Mouse (Mus musculus) lung, embryonic 14.5 days (tissue): ENCODE data around the gene Slc12a1. TPM values are rescaled to one million over a fixed set of nuclear protein-coding genes. Genes with fewer than 3 reads are reported as not detected.

Experiments
- ATAC-seq: fragments of 200-750 bp; cut with Nextera tagmentation; 2 replicates; pipeline ENCODE4 v1.8.0; 2017; ENCODE audit warnings: mild to moderate bottlenecking, moderate TSS enrichment, moderate library complexity; ENCODE audit not compliant: insufficient read depth
- DNase-seq: peaks from one replicate; pipeline ENCODE4 v3.0.0-alpha.2; 2015
- H3K27ac ChIP-seq: fragments of 300-500 bp; sonication (generic); 2 replicates; pipeline ENCODE4 v1.5.1; 2014; ENCODE audit warnings: low read depth, mild to moderate bottlenecking, moderate library complexity
- H3K27me3 ChIP-seq: fragments of 300-500 bp; sonication (generic); 2 replicates; pipeline ENCODE4 v1.6.1; 2014; ENCODE audit warnings: low read length, control low read depth; ENCODE audit not compliant: insufficient read depth
- H3K36me3 ChIP-seq: fragments of 300-500 bp; sonication (generic); 2 replicates; pipeline ENCODE4 v1.6.1; 2014; ENCODE audit warnings: control low read depth; ENCODE audit not compliant: insufficient read depth
- H3K4me1 ChIP-seq: fragments of 300-500 bp; sonication (generic); 2 replicates; pipeline ENCODE4 v1.6.1; 2014; ENCODE audit warnings: antibody characterized with exemption, control low read depth; ENCODE audit not compliant: insufficient read depth
- H3K4me2 ChIP-seq: fragments of 300-500 bp; sonication (generic); 2 replicates; pipeline ENCODE4 v1.6.1; 2014; ENCODE audit warnings: mild to moderate bottlenecking
- H3K4me3 ChIP-seq: fragments of 300-500 bp; sonication (generic); 2 replicates; pipeline ENCODE4 v1.5.1; 2014; ENCODE audit warnings: low read depth, low read length
- H3K9ac ChIP-seq: fragments of 300-500 bp; sonication (generic); 2 replicates; pipeline ENCODE4 v1.6.1; 2014
- H3K9me3 ChIP-seq: fragments of 300-500 bp; sonication (generic); 2 replicates; pipeline ENCODE4 v1.6.1; 2016; ENCODE audit warnings: low read depth, low read length, control low read depth
- CTCF ChIP-seq: IDR thresholded peaks from 2 replicates; pipeline ENCODE4 v1.5.1; 2016; ENCODE audit warnings: antibody characterized with exemption, low read depth
- WGBS: fragments of 180-500 bp; shearing (Covaris S2); extraction: QIAGEN DNeasy Blood & Tissue Kit; methylation state at CpG from one replicate; pipeline ENCODE4 v1.1.7; 2014; 5-methylcytosine and 5-hydroxymethylcytosine counted together
- polyA plus RNA-seq: library from polyadenylated mRNA; unstranded; fragments of >200 nt; fragmentation: Nextera tagmentation; extraction: Ambion mirVana; gene quantifications from 2 replicates; pipeline ENCODE4 v1.2.1, GENCODE M21; 2014

Gene Slc12a1
- polyA plus RNA-seq, 1 experiment from 2014 or later, result not detected

DNA sequence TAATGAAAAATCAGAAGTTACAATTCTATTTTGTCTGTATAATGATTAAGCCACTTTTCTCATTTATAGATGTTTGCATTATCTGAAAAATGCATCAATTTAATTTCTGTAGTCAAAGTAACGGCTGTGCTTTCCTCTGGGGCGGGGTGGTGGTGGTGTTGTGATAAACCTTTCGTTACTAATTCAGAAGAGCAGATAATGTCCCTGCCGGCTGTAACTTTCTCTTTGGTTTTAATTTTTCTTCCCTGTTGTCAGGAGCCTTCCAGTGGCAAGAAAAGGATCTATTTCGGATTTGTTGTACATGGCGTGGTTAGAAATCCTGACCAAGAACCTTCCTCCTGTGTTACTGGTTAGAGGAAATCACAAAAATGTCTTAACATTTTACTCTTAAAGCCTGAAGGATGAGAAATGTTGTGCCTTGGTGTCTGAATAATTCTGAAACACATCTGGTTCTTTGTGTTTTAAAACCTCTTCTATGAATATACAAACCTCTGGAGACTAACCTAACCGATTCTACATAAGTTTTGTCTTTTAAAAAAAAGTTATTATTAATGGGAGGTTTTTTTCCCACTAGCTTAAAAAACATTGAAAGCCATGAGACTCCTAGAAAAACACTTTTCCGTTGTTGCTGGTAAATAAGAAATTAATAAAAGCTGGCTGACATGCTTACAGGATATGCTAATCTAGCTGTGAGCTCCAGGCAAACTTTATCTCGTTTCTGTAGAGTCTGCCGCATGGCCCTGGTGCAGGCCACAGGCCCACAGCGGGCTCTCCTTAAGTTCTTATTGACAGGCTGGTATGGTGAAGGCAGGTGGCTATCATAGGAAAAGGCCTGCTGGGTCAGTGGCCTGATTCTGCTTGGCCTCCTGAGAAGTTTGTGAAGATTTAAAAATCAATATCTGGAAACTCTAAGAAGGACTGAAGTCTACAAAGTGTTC is 76.4 kb downstream of the Slc12a1 start:
- H3K9ac ChIP-seq, result no peak overlapping the region
- ATAC-seq (no peak), DNase-seq (no peak)
- no peak overlapping the region for H3K4me3 ChIP-seq
- no peak overlapping the region for H3K27ac ChIP-seq
- no peaks in the 10 kb centered on the region for H3K9me3 ChIP-seq
- no peak for TF ChIP-seq CTCF
- no peaks in the 10 kb centered on the region for H3K4me1 ChIP-seq
- H3K4me2 ChIP-seq, result no peak overlapping the region
- H3K27me3 ChIP-seq, result no peaks in the 10 kb centered on the region
- no peaks in the 10 kb centered on the region for H3K36me3 ChIP-seq
- 70% methylated on average over 11 of the region's 11 CpGs for WGBS

DNA sequence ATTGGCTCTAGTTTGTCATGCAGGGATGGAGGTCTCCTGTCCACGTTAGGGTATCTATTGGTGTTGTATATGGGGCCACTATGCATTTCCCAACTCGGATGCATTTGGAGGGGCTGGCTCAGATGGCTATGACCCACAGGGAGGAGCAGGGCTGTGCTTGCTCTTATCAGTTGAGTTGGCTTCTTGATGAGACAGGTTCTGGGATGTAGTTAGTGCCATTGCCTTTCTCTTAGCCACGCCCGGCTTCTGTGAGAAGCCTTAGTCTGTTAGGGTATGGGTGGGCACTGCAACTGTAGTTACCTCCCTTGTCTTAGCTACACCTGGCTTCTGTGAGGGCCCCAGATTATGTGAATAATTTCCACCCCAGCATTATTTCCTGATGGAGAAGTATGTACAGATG is 79.9 kb downstream of the Slc12a1 start:
- ATAC-seq (no peak), DNase-seq (no peak)
- Histone ChIP-seq H3K36me3 (no peaks in the 10 kb centered on the region), H3K4me1 (no peaks in the 10 kb centered on the region), H3K4me2 (no peak overlapping the region), H3K27ac (no peak overlapping the region), H3K4me3 (no peak overlapping the region), H3K27me3 (no peaks in the 10 kb centered on the region), H3K9me3 (no peaks in the 10 kb centered on the region), H3K9ac (no peak overlapping the region)
- no peak for TF ChIP-seq CTCF
- 76% methylated on average over 4 of the region's 4 CpGs for WGBS

DNA sequence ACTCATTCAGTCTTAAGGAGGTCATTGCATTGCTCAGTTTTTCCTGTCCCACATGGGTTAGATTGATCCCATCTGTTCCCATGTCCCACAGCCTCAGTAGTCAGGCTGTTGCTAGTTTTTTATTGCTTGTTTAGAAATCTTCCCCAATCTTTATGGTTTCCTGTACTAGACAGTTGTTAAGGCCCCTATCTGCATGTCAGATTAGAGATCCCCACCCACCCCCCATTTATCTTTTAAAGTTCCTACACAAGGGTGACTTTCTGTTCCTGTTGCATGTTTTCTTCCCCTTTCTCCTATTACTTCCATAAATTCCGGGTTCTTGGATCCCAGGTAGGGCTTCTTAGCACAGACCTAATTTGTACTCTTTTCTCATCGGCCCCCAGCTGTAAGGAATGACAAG is 81.2 kb downstream of the Slc12a1 start:
- Histone ChIP-seq H3K27ac (no peak overlapping the region), H3K4me1 (no peaks in the 10 kb centered on the region), H3K27me3 (no peaks in the 10 kb centered on the region), H3K9me3 (no peaks in the 10 kb centered on the region), H3K4me2 (no peak overlapping the region), H3K4me3 (no peak overlapping the region), H3K9ac (no peak overlapping the region), H3K36me3 (no peaks in the 10 kb centered on the region)
- DNase-seq (no peak), ATAC-seq (no peak)
- TF ChIP-seq CTCF, result no peak
- 86% methylated on average over 2 of the region's 2 CpGs for WGBS

DNA sequence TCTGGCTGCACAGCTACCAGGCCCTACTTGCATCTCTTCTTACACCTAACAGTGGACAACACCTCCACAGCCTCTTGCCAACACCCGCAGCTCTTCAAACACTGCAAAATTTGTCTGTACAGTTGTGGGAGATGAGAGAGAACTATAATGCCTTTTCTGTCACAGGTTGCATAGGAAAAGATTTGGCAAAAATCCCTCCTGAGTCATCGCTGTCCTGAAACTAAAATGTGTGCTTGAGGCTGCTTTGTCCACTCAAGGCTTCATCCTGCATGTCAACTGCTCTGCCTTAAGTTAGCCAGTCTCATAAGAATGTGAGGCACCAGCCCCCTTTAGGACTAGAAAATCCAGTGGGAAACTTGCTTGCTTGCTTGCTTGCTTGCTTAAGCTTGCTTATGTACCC is 81.7 kb downstream of the Slc12a1 start:
- no peak overlapping the region for H3K9ac ChIP-seq
- no peak for TF ChIP-seq CTCF
- 81% methylated on average over 2 of the region's 2 CpGs for WGBS
- H3K27ac ChIP-seq, result no peak overlapping the region
- DNase-seq, result no peak
- no peak for ATAC-seq
- H3K4me3 ChIP-seq, result no peak overlapping the region
- no peaks in the 10 kb centered on the region for H3K9me3 ChIP-seq
- H3K4me2 ChIP-seq, result no peak overlapping the region
- H3K36me3 ChIP-seq, result no peaks in the 10 kb centered on the region
- H3K4me1 ChIP-seq, result no peaks in the 10 kb centered on the region
- H3K27me3 ChIP-seq, result no peaks in the 10 kb centered on the region

DNA sequence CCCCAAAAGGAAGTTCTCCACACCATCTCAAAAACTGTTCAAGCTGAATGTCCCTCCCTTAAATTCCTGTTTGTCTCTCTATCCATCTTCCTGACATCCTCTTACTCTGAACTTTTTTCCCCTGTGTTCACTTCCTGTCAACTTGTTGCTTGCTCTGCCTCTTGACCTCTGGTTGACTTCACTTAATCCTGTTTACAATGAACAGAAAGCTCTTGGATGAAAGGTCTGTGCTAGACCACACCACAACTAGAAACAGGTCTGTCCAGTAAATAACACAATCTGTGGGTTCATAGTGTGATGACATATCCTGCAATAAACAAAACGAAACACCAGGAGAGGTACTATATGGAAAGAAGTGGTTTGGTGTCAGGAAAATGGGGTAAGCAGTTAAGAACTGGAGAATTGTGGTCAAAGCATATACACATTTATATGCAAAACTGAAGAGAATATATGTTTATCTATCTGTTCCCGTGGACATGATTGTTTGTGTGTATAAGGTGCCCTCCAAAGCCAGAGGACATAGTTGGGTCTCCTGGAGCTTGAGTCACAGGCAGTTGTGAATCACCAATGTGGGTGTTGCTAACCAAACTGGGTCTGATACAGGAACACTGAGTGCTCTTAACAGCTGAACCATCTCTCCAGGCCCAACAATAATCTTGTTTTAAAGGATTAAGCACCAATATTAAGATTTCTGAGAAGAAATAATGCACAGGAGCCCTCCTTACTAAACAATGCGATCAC is 93.4 kb downstream of the Slc12a1 start:
- TF ChIP-seq CTCF, result no peak
- DNase-seq (peak; percentile 37), ATAC-seq (no peak)
- Histone ChIP-seq H3K9ac (no peak overlapping the region), H3K4me2 (no peak overlapping the region; the same call in 1 of the 2 replicates), H3K36me3 (peaks cover 11% of the 10 kb centered on the region), H3K27ac (no peak overlapping the region), H3K9me3 (no peaks in the 10 kb centered on the region), H3K4me3 (no peak overlapping the region), H3K27me3 (no peaks in the 10 kb centered on the region), H3K4me1 (0 out of 2 replicates have a peak, but pooled peaks cover 7% of the 10 kb centered on the region)
- 77% methylated on average over 3 of the region's 3 CpGs for WGBS

DNA sequence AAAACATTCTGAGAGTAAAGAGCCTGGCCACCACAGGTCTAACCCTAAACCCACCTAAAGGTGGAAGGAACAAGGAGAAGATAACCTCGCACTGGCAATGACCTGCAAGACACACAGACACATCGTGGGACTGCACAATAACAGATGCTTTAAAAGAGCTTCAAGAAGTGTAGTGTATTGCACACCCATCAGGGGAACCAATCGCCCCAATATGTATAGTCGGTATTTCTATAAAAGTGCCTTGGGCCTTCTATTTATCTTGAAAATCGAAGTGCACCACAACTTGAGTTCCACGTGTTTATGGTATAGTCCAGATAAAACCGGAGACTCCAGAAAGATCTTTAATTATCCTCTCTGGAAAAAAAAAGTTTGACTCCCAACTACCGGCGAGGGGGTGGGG is 94.4 kb downstream of the Slc12a1 start:
- ATAC-seq, result no peak; the same call in 1 of the 2 replicates
- peak; percentile 58 for DNase-seq

More for the DNA sequence above, 94.4 kb downstream of the Slc12a1 start:
- H3K27ac ChIP-seq, result peak overlapping the region; percentile 77
- peaks cover 20% of the 10 kb centered on the region for H3K36me3 ChIP-seq
- H3K9ac ChIP-seq, result peak overlapping the region; percentile 63
- WGBS, result 13% methylated on average over 9 of the region's 9 CpGs
- peak overlapping the region; percentile 77 for H3K4me2 ChIP-seq
- 0 out of 2 replicates have a peak, but pooled peaks cover 7% of the 10 kb centered on the region for H3K4me1 ChIP-seq
- TF ChIP-seq CTCF, result no peak
- H3K27me3 ChIP-seq, result no peaks in the 10 kb centered on the region
- H3K9me3 ChIP-seq, result no peaks in the 10 kb centered on the region
- H3K4me3 ChIP-seq, result peak overlapping the region; percentile 52
